Mouse (Mus musculus) stomach, postnatal 0 days (tissue): ENCODE measurements at regions not wholly inside any gene's neighbourhood (a gene's known extent, or its start where the extent isn't known, plus 50 kb on each side); places are given as distances from the start of the nearest gene placed in this dataset.

Source experiments
- ATAC-seq: fragments of 200-750 bp; cut with Nextera tagmentation; 2 replicates; pipeline ENCODE4 v1.8.0; 2017; ENCODE audit not compliant: low FRiP score, low TSS enrichment
- DNase-seq: peaks from one replicate; pipeline ENCODE4 v3.0.0-alpha.2; 2016; ENCODE audit warnings: low spot score
- H3K27ac ChIP-seq: fragments of 300-500 bp; sonication (generic); replicated peaks from 2 replicates; pipeline ENCODE4 v1.5.1; 2014; ENCODE audit warnings: mild to moderate bottlenecking, control low read depth
- H3K27me3 ChIP-seq: fragments of 300-500 bp; sonication (generic); 2 replicates; pipeline ENCODE4 v1.6.1; 2014; ENCODE audit warnings: low read length; ENCODE audit not compliant: control insufficient read depth, insufficient read depth
- H3K36me3 ChIP-seq: fragments of 300-500 bp; sonication (generic); 2 replicates; pipeline ENCODE4 v1.6.1; 2014; ENCODE audit warnings: low read length, mixed read lengths; ENCODE audit not compliant: control insufficient read depth, insufficient read depth
- H3K4me1 ChIP-seq: fragments of 300-500 bp; sonication (generic); replicated peaks from 2 replicates; pipeline ENCODE4 v1.6.1; 2014; ENCODE audit warnings: antibody characterized with exemption; ENCODE audit not compliant: control insufficient read depth, insufficient read depth
- H3K4me2 ChIP-seq: fragments of 300-500 bp; sonication (generic); replicated peaks from 2 replicates; pipeline ENCODE4 v1.6.1; 2014; ENCODE audit warnings: low read depth, mild to moderate bottlenecking, control low read depth, moderate library complexity
- H3K4me3 ChIP-seq: fragments of 300-500 bp; sonication (generic); 2 replicates; pipeline ENCODE4 v1.5.1; 2014; ENCODE audit warnings: low read depth, low read length, control low read depth
- H3K9ac ChIP-seq: fragments of 300-500 bp; sonication (generic); 2 replicates; pipeline ENCODE4 v1.6.1; 2014; ENCODE audit warnings: mild to moderate bottlenecking, low read length, control low read depth, mixed read lengths
- H3K9me3 ChIP-seq: fragments of 300-500 bp; sonication (generic); 2 replicates; pipeline ENCODE4 v1.6.1; 2016; ENCODE audit warnings: low read length; ENCODE audit not compliant: control insufficient read depth
- CTCF ChIP-seq: IDR thresholded peaks from 2 replicates; pipeline ENCODE4 v1.5.1; 2016; ENCODE audit warnings: antibody characterized with exemption, low read depth, mild to moderate bottlenecking, moderate library complexity
- EP300 ChIP-seq: optimal IDR thresholded peaks from 2 replicates; pipeline ENCODE3; 2016; ENCODE audit warnings: antibody characterized with exemption
- WGBS: fragments of 180-500 bp; shearing (Covaris S2); extraction: QIAGEN DNeasy Blood & Tissue Kit; methylation state at CpG from one replicate; pipeline ENCODE4 v1.1.7; 2014; 5-methylcytosine and 5-hydroxymethylcytosine counted together

DNA sequence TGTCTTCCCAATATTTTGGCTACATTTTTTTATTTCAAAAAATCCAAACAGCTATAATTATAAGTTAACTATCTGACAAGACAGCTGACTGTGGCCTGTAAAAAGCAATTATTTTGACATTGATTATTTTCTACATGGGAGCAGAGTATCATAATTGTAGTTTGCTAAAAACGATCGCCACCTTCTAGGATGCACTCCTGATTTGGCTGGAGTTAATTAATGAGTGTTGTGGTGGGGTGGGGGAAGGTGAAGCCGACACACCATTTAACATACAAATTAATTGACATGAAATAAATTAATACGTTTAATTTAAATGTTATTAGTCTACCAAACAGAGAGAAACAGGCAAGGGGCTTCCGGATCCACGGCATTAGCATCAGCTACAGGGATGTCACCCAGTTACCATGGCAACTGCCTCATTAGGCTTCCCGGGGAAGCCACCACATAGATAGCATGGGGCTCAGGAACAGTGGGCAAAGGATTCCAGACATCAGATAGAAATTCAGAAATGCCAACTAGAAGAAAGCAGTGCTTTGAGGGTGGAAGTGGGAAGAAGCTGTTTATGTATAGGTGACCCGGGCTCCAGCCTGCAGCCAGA is 255.9 kb downstream of the Prdm2 start:
- Histone ChIP-seq H3K4me3 (no peak overlapping the region), H3K36me3 (no peaks in the 10 kb centered on the region), H3K4me2 (no peak overlapping the region), H3K9ac (no peak overlapping the region), H3K27me3 (no peaks in the 10 kb centered on the region), H3K9me3 (no peaks in the 10 kb centered on the region), H3K4me1 (no peaks in the 10 kb centered on the region), H3K27ac (no peak overlapping the region)
- no peak for ATAC-seq
- DNase-seq, result no peak
- 73% methylated on average over 8 of the region's 8 CpGs for WGBS
- TF ChIP-seq EP300 (no peak), CTCF (no peak)

GRCm38 (mm10) chr4:142956376-142956775 is 256.4 kb downstream of the Prdm2 start:
- no peaks in the 10 kb centered on the region for H3K4me1 ChIP-seq
- no peaks in the 10 kb centered on the region for H3K9me3 ChIP-seq
- H3K27ac ChIP-seq, result no peak overlapping the region
- TF ChIP-seq EP300, result no peak
- TF ChIP-seq CTCF, result no peak
- 78% methylated on average over 5 of the region's 5 CpGs for WGBS
- H3K27me3 ChIP-seq, result no peaks in the 10 kb centered on the region
- DNase-seq (no peak), ATAC-seq (no peak)
- no peaks in the 10 kb centered on the region for H3K36me3 ChIP-seq
- no peak overlapping the region for H3K4me3 ChIP-seq
- no peak overlapping the region for H3K4me2 ChIP-seq
- no peak overlapping the region for H3K9ac ChIP-seq

- no peaks in the 10 kb centered on the region for H3K4me1 ChIP-seq
- H3K27me3 ChIP-seq, result no peaks in the 10 kb centered on the region
- DNase-seq, result no peak
- no peak for ATAC-seq
- H3K9me3 ChIP-seq, result no peaks in the 10 kb centered on the region
- TF ChIP-seq EP300 (no peak), CTCF (no peak)
- no peaks in the 10 kb centered on the region for H3K36me3 ChIP-seq
- H3K27ac ChIP-seq, result no peak overlapping the region
- 56% methylated on average over 9 of the region's 9 CpGs for WGBS
- no peak overlapping the region for H3K4me3 ChIP-seq
- H3K4me2 ChIP-seq, result no peak overlapping the region
- no peak overlapping the region for H3K9ac ChIP-seq
These were observed 259.1 kb downstream of the Prdm2 start for GRCm38 (mm10) chr4:142953724-142954123.

GRCm38 (mm10) chr4:142952879-142953278 is 259.9 kb downstream of the Prdm2 start:
- no peaks in the 10 kb centered on the region for H3K9me3 ChIP-seq
- no peaks in the 10 kb centered on the region for H3K36me3 ChIP-seq
- DNase-seq (no peak), ATAC-seq (no peak)
- no peak overlapping the region for H3K4me2 ChIP-seq
- no peak overlapping the region for H3K9ac ChIP-seq
- H3K4me3 ChIP-seq, result no peak overlapping the region
- no peaks in the 10 kb centered on the region for H3K4me1 ChIP-seq
- no peak overlapping the region for H3K27ac ChIP-seq
- TF ChIP-seq EP300 (no peak), CTCF (peak; percentile 41)
- no peaks in the 10 kb centered on the region for H3K27me3 ChIP-seq
- 50% methylated on average over 1 of the region's 1 CpGs for WGBS

DNA sequence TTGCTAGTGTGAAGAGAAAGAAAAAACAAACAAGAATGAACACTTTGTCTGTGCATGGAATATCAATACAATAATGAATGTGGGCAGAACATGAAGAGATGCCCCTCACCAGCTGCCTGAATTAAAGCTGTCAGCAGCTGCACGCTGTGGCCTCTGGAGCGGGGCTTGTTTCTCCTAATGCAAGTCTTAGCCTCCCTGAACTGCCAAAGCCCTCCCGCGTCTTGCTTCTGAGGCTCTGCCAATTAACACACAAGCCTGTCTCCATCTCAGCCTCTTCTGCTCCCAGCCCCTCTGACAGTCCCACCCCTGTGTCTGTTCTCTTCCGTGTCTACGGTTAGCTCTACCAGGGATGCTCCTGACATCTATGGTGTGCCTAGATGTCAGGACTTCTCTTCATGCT is 265.1 kb downstream of the Prdm2 start:
- Histone ChIP-seq H3K36me3 (no peaks in the 10 kb centered on the region), H3K4me2 (no peak overlapping the region), H3K4me1 (no peaks in the 10 kb centered on the region), H3K9me3 (no peaks in the 10 kb centered on the region), H3K27me3 (no peaks in the 10 kb centered on the region), H3K4me3 (no peak overlapping the region), H3K27ac (no peak overlapping the region), H3K9ac (no peak overlapping the region)
- TF ChIP-seq EP300 (no peak), CTCF (no peak)
- WGBS, result 71% methylated on average over 6 of the region's 6 CpGs
- no peak for DNase-seq
- ATAC-seq, result no peak

GRCm38 (mm10) chr4:142933627-142934026 is 279.2 kb downstream of the Prdm2 start:
- H3K36me3 ChIP-seq, result no peaks in the 10 kb centered on the region
- ATAC-seq (no peak), DNase-seq (no peak)
- H3K9ac ChIP-seq, result no peak overlapping the region
- TF ChIP-seq EP300 (no peak), CTCF (no peak)
- no peak overlapping the region for H3K4me3 ChIP-seq
- WGBS, result 71% methylated on average over 9 of the region's 9 CpGs
- no peaks in the 10 kb centered on the region for H3K9me3 ChIP-seq
- no peaks in the 10 kb centered on the region for H3K27me3 ChIP-seq
- no peak overlapping the region for H3K27ac ChIP-seq
- H3K4me2 ChIP-seq, result no peak overlapping the region
- H3K4me1 ChIP-seq, result no peaks in the 10 kb centered on the region
